Mouse (Mus musculus): Measurements from ENCODE around the gene Mphosph6.

Mphosph6 gene

DNA sequence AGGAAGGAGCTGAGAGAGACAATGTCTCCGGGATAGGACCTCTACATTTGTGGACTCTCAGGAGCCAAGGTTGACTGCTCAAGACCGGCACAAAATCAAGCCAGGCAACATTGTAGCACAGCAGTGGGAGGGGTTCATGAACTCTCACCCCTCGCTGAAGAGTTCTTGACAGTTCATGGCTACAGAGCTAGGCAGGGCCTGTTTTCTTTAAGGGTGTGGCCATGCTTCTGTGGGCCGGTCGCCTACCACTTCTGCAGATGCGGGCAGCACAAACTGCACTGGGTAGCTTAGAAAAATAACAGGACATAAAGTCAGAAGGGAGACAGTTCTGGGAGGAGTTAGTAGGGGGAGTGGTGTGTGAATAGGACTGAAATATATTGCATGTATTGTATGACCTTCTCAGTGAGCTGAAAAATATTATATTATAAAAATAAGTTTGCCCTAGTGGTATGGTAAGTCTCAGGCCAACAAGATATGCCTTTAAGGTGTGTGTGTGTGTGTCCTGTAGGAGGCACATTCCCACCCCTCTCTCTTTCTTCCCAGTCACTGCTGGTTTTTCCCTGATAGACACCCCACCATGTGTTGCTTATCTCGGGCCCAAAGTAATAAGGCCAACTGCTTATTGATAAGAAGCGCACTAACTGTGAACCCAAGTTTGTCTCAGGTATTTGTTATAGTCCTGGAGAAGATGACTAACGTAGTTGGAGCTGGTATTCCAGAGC lies 30.5 kb downstream of the Mphosph6 start:
- no peak for DNase-seq (ENCODE audit: low spot score in 2 of 2)

DNA sequence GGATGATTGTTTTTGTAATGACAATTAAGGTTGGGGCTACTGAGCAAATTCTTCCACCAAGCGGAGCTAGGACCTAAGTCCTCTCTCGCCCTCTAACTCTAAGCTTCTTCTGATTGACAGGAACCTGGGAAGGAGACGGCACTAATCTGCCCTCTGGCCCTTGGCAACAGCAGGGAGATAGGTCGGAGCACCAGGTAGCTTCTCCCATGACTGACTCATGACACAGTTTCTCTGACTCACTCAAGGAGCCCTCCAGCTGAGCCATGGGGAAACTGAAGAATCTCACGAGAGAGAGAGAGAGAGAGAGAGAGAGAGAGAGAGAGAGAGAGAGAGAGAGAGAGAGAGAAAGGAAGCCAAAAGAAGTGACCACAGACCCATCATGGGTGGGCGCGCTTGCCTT lies 32.8 kb downstream of the Mphosph6 start:
- no peak for DNase-seq (ENCODE audit: low spot score in 2 of 2)

DNA sequence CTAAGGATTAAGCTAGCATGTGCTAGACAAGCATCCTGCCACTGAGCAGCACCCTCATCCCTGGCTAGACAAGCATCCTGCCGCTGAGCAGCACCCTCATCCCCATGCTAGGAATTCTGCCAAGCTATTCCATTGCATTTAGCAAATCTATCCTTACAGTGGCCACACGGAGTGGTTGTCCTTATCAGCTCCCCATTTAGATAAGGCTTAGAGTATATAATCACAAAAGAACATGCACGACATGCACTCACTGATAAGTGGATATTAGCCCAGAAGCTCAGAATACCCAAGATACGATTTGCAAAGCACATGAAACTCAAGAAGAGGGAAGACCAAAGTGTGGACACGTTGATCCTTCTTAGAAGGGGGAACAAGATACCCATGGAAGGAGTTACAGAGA lies 35.8 kb downstream of the Mphosph6 start:
- no peak for DNase-seq (ENCODE audit: low spot score in 2 of 2)

DNA sequence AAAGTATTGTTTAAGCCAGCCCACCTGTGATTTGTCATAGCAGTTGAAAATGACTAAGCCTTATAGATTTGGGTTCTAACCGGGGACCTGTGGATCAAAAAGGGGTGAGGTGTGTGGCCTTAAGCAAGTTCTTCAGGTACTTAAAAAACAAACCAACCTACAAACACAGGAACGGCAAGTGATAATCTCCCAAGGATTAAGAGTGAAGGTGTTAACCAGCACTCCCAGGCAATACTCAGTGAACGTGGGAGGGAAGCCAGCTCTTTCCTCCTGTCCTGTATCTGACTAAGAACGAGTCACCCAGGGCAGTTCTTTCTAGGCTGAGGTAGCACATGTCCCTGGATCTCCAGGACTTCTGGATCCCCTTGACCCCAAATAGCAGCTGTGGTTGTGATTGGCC lies 37.1 kb downstream of the Mphosph6 start:
- DNase-seq (ENCODE audit: low spot score in 2 of 2), result no peak

DNA sequence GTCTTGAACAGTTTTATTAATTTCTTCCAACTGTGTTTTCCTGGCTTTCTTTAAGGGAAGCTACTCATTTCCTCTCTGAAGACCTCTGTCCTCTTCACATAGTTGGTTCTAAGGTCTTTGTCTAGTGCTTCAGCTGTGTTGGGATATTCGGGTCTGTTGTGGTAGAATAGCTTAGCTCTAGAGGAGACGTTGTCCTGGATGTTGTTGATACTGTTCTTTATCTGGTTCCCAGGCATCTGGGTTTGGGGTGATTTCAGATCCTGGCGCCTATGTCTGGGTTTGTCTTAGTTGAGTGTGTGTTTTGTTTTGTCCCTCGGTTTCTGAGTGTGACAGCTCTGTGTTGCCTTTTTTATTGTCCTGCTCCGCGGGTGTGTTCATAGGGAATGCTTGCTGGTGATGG lies 39.0 kb downstream of the Mphosph6 start:
- DNase-seq (ENCODE audit: low spot score in 2 of 2), result no peak

DNA sequence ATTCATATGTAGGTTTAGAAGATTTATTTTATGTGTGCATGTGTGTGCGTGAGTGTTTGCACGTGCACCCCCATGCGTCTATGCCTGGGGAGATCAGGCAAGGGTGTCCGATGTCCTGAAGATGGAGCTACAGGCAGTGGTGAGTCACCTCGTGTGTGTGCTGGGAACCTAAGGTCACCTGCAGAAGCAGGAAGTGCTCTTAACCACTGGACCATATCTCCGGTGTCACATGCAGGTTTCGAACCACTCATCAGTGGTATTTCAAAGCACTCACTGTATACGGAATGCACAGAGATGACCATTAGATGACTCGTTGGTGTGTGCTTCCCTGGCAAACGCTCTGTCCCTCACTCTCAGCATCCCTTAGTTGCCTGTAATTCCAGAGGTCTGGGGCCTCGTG lies 43.8 kb downstream of the Mphosph6 start:
- no peak for DNase-seq (ENCODE audit: low spot score in 2 of 2)

DNA sequence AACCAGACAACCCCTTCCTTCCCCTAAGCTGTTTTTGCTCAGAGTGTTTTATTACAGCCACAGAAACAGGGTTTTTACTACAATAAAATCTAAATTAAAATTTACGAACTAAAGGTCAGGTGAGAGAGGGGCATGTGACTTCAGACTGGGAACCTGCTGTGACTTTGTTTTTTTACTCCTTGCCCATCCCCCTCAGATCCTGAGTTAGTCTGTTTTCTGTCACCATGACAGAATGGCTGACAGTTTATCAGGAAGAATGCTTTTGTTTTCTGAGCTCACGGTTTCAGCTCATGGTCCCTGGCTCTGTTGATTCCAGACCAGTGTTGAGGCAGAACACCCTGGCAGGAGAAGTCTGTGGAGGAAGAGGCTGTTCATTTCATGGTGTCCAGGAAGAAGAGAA lies 52.3 kb downstream of the Mphosph6 start:
- no peak for DNase-seq (ENCODE audit: low spot score in 2 of 2)

DNA sequence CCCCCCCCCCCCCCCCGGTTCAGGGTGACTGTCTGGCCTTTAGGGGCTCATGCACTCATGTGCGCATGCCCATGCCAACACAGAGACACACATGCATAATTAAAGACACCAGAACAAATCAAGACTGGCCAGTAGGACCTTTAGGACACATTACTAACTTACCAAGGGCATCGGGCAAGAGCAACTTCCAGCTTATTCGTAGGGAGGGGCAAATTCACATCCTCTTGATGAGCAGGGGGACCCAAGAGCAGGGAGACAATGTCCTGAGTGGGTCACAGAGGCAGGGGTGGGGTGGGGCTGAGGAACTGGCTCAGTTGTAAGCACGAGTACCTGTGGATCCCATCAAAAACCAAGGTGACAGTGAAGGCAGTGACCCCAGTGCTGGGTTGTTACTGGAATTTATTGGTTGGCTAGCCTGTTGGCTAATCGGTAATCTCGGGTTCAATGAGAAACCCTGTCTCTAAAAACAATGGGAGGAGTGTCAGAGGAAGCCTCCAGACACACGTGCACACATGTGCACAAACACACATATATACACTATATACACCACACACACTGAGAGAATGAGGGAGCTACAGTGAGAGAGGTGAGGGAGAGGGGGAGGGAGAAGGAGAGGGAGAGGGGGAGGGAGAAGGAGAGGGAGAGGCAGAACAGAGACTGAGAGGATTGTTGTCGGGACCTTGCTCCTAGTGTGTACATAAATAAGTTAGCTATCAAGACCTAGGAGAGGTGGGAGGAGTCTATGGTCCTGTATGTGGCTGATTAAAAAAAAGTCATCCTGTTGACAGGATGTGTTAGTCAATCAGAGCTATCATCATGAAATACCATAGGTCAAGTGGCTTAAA lies 53.6 kb downstream of the Mphosph6 start:
- DNase-seq (ENCODE audit: low spot score in 2 of 2), result no peak

DNA sequence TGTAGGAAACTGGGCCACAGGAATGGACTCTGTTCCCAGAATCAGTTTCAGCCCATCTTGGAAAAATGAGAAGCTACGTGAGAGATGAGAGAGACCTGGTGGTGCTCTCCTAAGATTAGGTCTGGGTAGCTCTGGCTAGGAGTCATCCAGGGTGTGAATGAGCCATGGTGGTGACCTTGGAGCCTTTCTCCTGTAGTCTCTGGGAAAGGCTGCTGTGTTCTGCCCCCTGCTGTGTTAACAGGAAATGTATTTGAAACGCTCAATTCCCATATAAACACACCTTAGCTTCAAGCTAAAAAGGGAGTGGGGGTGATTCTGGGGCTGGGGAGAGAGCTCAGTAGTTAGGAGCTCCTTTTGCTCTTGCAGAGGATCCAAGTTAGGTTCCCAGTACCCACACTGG lies 54.3 kb downstream of the Mphosph6 start:
- no peak for DNase-seq (ENCODE audit: low spot score in 2 of 2)

DNA sequence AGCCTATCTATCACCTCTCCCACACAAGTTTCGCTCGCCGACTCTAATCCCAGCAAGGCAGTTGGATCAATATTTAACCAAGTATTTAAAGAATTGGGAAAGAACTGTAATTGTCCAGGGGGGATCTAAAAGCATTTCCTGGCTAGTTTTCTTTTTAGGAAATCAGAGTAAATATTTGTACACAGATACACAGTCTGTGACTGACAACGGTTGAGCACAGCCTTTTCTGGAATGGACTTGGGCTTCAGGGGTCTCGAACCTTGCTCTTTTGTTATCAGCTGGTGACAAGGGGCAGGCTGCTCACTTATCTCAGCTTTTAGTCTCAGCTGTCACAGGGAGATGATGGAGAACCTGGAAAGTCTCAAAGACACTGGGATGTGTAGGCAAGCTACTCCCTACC lies 55.1 kb downstream of the Mphosph6 start:
- DNase-seq (ENCODE audit: low spot score in 2 of 2), result no peak

DNA sequence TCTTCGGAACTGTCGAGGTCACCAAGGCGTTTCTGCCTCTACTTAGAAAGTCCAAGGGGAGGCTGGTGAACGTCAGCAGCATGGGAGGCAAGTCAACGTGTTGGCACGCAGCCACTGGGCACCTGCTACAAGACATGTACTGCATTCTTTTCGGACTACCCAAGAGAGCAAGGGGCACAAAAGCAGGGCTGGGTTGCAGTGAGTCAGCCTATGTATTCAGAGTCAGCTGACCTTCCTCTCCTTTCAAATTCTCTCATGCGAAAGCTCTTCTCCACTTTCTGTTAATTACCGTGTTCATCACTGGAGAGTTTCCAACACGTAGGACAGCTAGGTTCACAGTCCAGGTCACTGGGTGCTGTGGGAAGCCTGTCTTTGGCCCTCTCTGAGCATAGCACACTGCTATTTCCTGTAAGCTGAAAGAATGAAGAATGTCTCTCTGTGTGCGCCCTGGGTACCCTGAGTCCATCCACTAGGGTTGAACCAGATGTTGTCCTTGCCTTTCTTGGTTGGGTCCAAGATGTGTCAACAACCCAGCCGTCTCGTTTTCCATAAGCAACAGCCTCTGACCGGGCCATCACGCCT lies 59.2 kb downstream of the Mphosph6 start:
- DNase-seq (ENCODE audit: low spot score in 2 of 2), result no peak
